Mouse (Mus musculus) liver, adult 2 months (tissue): Measurements from ENCODE around the gene Mfsd13b.

Source experiments
- CTCF ChIP-seq: fragments of 200-500 bp; IDR thresholded peaks from 2 replicates; pipeline ENCODE4 v1.5.1; 2011; ENCODE audit warnings: low read depth, low read length, control low read depth
- POLR2A ChIP-seq: fragments of 200-500 bp; IDR thresholded peaks from 2 replicates; pipeline ENCODE4 v1.6.1; 2011; ENCODE audit warnings: low read length, control low read depth; ENCODE audit not compliant: insufficient read depth; ENCODE audit errors: extremely low read depth

DNA sequence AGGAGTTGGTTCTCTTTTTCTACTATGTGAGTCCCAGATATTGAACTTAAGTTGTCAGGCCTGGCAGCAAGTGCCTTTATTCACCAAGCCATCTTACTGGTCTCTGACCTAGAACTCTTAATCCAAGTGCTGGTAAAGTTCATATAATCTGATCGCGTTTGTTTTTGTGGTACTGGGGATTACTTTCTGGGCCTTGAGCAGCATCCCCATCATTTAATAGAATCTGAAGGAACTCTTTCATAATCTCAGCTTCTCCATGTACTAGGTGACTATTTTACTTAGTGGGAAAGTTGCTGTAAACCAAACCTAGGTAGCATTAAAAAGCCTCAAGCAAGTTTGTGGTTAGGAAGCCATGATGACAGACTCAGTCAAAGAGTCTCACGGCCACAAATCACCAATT, 19.6 kb downstream of the Mfsd13b start:
- TF ChIP-seq POLR2A, result no peak
- TF ChIP-seq CTCF, result no peak
